Mouse (Mus musculus) midbrain, embryonic 13.5 days (tissue): ENCODE data around the gene Bhlha15. TPM values are rescaled to one million over a fixed set of nuclear protein-coding genes. Genes with fewer than 3 reads are reported as not detected.

ENCODE experiments used
- ATAC-seq: fragments of 200-750 bp; cut with Nextera tagmentation; 2 replicates; pipeline ENCODE4 v1.8.0; 2017; ENCODE audit warnings: mild to moderate bottlenecking, moderate TSS enrichment, moderate library complexity
- H3K27ac ChIP-seq: fragments of 300-500 bp; sonication (generic); 2 replicates; pipeline ENCODE4 v1.5.1; 2015; ENCODE audit warnings: inconsistent platforms, mild to moderate bottlenecking, moderate library complexity
- H3K27me3 ChIP-seq: fragments of 300-500 bp; sonication (generic); 2 replicates; pipeline ENCODE4 v1.6.1; 2015; ENCODE audit warnings: mild to moderate bottlenecking, inconsistent platforms
- H3K36me3 ChIP-seq: fragments of 300-500 bp; sonication (generic); 2 replicates; pipeline ENCODE4 v1.6.1; 2015; ENCODE audit warnings: mild to moderate bottlenecking, inconsistent platforms
- H3K4me1 ChIP-seq: fragments of 300-500 bp; sonication (generic); replicated peaks from 2 replicates; pipeline ENCODE4 v1.6.1; 2015; ENCODE audit warnings: inconsistent platforms
- H3K4me2 ChIP-seq: fragments of 300-500 bp; sonication (generic); replicated peaks from 2 replicates; pipeline ENCODE4 v1.6.1; 2015; ENCODE audit warnings: moderate library complexity, mild to moderate bottlenecking, inconsistent platforms
- H3K4me3 ChIP-seq: fragments of 300-500 bp; sonication (generic); replicated peaks from 2 replicates; pipeline ENCODE4 v1.5.1; 2015; ENCODE audit warnings: mild to moderate bottlenecking, inconsistent platforms
- H3K9ac ChIP-seq: fragments of 300-500 bp; sonication (generic); replicated peaks from 2 replicates; pipeline ENCODE4 v1.6.1; 2015; ENCODE audit warnings: mild to moderate bottlenecking, inconsistent platforms
- H3K9me3 ChIP-seq: fragments of 300-500 bp; sonication (generic); 2 replicates; pipeline ENCODE4 v1.6.1; 2016; ENCODE audit warnings: mild to moderate bottlenecking, inconsistent platforms
- whole genome bisulfite sequencing: fragments of 180-500 bp; shearing (Covaris S2); methylation state at CpG from one replicate; pipeline ENCODE4 v1.1.7; 2015; 5-methylcytosine and 5-hydroxymethylcytosine counted together
- polyA plus RNA-seq: library from polyadenylated mRNA; unstranded; fragments of >200 nt; fragmentation: Nextera tagmentation; extraction: Ambion mirVana; gene quantifications from 2 replicates; pipeline ENCODE4 v1.2.1, GENCODE M21; 2015

The Bhlha15 gene
- polyA plus RNA-seq, 1 experiment from 2014 or later, result 0.13 TPM

DNA sequence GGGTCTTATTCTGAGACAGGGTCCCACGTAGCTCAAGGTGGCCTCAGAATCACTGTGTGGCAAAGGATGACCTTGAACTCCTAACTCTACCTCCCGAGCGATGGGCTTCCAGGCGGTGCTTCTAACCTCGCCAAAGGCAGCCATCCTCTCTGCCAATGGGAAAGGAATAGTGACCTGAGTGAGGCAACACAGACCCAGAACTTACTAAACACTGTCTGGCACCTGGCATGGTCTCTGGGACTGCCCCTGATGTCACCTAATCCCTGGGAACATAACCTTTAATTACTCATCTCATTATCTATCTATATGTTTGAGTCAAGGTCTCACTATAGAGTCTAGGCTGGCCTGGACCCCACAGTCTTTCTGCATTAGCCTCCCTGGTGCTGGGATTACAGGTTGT, 29.9 kb downstream of the Bhlha15 start:
- ATAC-seq, result no peak
- Histone ChIP-seq H3K36me3 (peaks cover 32% of the 10 kb centered on the region), H3K27me3 (no peaks in the 10 kb centered on the region), H3K4me3 (no peak overlapping the region), H3K4me2 (no peak overlapping the region), H3K27ac (no peak overlapping the region), H3K9ac (no peak overlapping the region), H3K9me3 (no peaks in the 10 kb centered on the region), H3K4me1 (peaks cover 34% of the 10 kb centered on the region)
- 90% methylated on average over 5 of the region's 5 CpGs for WGBS

DNA sequence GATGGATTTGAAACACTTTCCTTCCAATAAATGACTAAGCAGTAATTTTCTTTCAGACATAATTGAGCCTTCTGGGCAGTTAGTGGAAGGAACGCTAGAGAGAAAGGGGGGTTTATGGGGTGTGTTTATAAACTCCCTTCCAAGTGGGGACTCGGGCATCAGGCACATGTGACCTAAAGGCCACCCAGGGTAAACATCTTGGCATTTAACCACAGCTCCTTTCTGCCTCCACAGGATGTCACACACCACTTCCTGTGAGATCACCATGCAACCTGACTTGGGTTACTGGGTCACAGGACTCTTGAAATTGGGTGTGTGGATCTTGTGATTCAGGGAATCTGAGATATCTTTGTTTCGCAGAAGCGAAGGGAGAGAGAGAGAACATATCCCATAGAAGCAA, 31.2 kb downstream of the Bhlha15 start:
- peaks cover 34% of the 10 kb centered on the region for H3K4me1 ChIP-seq
- peaks cover 19% of the 10 kb centered on the region for H3K36me3 ChIP-seq
- H3K9ac ChIP-seq, result no peak overlapping the region
- no peaks in the 10 kb centered on the region for H3K9me3 ChIP-seq
- H3K4me2 ChIP-seq, result no peak overlapping the region
- no peak for ATAC-seq
- no peak overlapping the region for H3K4me3 ChIP-seq
- no peak overlapping the region for H3K27ac ChIP-seq
- H3K27me3 ChIP-seq, result no peaks in the 10 kb centered on the region
- WGBS, result 83% methylated on average over 4 of the region's 4 CpGs

DNA sequence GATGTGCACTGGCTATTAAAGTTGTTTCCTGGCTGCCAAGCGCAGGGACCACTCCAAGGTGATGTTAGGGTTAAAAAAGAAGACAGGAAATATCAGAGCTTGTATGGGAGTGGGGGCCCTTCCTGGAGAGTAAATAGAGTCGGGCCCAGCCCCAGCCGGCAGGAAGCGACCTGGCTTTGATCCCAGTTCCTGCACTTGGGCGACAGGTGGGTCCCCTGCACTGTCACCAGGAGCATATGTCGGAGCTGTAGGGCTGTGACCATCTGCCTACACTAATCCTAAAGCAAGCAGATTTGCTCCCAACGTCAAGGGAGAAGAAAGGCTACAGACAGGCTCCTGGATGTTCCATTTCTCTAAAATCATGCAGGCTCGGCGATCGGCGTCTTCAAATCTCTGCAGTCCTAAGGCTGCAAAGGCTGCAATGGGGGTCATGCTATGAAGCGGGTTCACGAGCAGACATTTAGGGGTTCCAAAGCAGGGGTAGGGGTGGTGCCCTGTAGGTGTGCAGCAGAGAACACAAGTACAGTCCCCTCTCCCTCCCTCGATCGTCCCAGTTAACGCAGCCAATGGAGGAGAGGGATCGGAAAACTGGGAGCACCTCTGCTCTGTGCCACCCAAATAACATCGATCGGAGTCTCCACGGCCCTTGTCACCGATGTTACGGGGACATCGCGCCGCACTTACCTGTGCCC, 32.9 kb downstream of the Bhlha15 start:
- H3K36me3 ChIP-seq, result peaks cover 5% of the 10 kb centered on the region; the same call in 1 of the 2 replicates
- peak overlapping the region; percentile 72 for H3K27ac ChIP-seq
- H3K4me3 ChIP-seq, result peak overlapping the region; percentile 82
- peak overlapping the region; percentile 86 for H3K9ac ChIP-seq
- ATAC-seq, result peak; percentile 88
- H3K4me2 ChIP-seq, result peak overlapping the region; percentile 89
- H3K9me3 ChIP-seq, result no peaks in the 10 kb centered on the region
- H3K27me3 ChIP-seq, result no peaks in the 10 kb centered on the region
- H3K4me1 ChIP-seq, result peaks cover 34% of the 10 kb centered on the region
- WGBS, result 3% methylated on average over 25 of the region's 25 CpGs

DNA sequence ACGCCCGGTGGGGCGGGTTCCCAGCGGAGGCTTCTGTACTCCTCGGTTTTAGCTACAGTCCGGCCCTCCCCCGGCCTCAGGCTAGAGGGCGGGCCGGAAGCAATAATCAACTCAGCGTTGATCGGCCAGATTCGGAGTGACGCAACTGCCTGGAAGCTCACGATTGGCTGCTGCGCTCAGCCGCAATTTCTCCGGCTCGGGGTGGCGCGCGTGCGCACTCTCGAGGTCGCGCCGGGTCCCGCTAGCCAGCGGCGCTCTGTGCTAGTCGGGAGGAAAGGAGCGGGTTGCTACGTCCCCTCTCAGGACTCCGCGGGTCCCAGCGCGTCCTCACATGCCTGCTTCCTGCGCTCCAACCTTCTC, 33.4 kb downstream of the Bhlha15 start, which contains the start of gene Tecpr1:
TSS of gene Tecpr1 (minus strand) at position 113 of the 360 bp plus-strand sequence.
- WGBS, result 1% methylated on average over 37 of the region's 37 CpGs
- peak within 1 kb of the TSS; percentile 82 for H3K4me3 ChIP-seq
- ATAC-seq, result peak; percentile 98

DNA sequence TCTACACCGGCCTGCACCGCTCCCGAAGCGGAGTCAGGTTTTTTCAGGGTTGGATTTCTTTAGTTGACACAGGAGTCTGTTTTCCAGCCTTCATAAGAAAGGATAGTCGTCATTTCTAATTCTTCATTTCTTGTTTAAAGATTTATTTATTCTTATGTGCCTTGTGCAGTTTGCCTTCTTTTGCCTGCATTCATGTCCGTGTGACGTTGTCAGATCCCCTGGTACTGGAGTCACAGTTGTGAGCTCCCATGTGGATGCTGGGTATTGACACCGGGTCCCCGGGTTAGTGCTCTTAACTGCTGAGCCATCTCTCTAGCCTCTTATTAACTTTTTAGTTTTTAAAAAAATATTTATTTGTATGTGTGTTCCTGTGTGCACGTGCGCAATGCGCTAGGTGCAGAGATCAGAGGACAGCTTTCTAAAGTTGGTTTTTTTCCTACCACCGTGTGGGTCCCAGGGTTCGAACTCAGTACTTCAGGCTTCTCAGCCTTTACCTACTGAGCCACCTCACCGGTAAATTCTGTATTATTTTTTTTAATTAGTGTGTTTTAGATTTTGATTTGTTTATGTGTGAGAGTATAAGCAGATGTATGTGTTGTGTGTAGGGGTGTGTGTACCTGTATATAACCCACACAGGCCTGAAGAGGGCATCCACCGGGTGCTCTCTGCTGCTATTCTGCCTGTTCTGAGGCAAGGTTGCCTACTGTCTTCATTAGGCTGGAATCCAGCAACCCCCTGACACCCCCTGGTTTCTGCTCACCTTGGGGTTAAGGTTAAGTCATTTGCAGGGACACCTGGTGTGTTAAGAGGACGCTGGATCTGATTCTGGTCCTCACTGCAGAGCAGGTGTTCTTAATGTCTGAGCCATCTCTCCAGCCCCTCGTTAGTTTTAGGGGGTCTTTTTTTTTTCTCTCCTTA, 34.1 kb downstream of the Bhlha15 start:
- peak overlapping the region; percentile 89 for H3K4me2 ChIP-seq
- 27% methylated on average over 18 of the region's 18 CpGs for WGBS
- peak overlapping the region; percentile 82 for H3K4me3 ChIP-seq
- no peaks in the 10 kb centered on the region for H3K9me3 ChIP-seq
- peak; percentile 31 for ATAC-seq
- H3K27me3 ChIP-seq, result no peaks in the 10 kb centered on the region
- peak overlapping the region; percentile 84 for H3K27ac ChIP-seq
- no peaks in the 10 kb centered on the region for H3K36me3 ChIP-seq
- H3K4me1 ChIP-seq, result peaks cover 34% of the 10 kb centered on the region
- peak overlapping the region; percentile 78 for H3K9ac ChIP-seq

More for the DNA sequence above, 33.4 kb downstream of the Bhlha15 start, which contains the start of gene Tecpr1:
- Histone ChIP-seq H3K27ac (peak within 1 kb of the TSS; percentile 84), H3K9me3 (no peaks in the 10 kb centered on the region), H3K4me2 (peak within 1 kb of the TSS; percentile 89), H3K4me1 (peaks cover 34% of the 10 kb centered on the region), H3K27me3 (no peaks in the 10 kb centered on the region), H3K36me3 (0 out of 2 replicates have a peak, but pooled peaks cover under 1% of the 10 kb centered on the region), H3K9ac (peak within 1 kb of the TSS; percentile 86)

DNA sequence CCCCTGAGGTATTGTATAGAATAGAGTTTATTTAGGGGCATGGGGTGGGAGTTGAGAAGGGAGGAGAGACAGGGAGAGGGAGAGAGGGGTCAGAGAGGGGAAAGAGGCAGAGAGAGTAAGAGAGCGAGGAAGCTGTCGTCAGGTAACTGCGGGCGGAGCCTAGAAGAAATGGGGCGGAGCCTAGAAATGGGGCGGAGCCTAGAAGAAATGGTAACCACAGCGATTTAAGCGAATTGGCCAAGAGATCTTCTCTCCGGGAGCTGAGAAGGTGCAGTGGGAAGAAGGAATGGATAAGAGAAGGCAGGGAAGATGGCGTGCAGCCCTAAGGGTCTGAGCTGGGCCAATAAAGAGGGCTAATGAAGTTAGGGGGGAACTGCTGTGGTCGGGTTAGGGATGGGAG, 36.1 kb downstream of the Bhlha15 start:
- H3K9me3 ChIP-seq, result no peaks in the 10 kb centered on the region
- H3K9ac ChIP-seq, result no peak overlapping the region
- H3K4me3 ChIP-seq, result no peak overlapping the region
- no peak overlapping the region for H3K4me2 ChIP-seq
- no peak for ATAC-seq
- H3K4me1 ChIP-seq, result peaks cover 25% of the 10 kb centered on the region
- WGBS, result 32% methylated on average over 11 of the region's 11 CpGs
- no peaks in the 10 kb centered on the region for H3K36me3 ChIP-seq
- H3K27ac ChIP-seq, result no peak overlapping the region
- no peaks in the 10 kb centered on the region for H3K27me3 ChIP-seq

GRCm38 (mm10) chr5:144230216-144230615, 40.1 kb downstream of the Bhlha15 start:
- Histone ChIP-seq H3K9me3 (no peaks in the 10 kb centered on the region), H3K9ac (no peak overlapping the region), H3K4me2 (no peak overlapping the region), H3K36me3 (no peaks in the 10 kb centered on the region), H3K27me3 (no peaks in the 10 kb centered on the region), H3K4me1 (no peaks in the 10 kb centered on the region), H3K27ac (no peak overlapping the region), H3K4me3 (no peak overlapping the region)
- no peak for ATAC-seq
- WGBS, result 90% methylated on average over 7 of the region's 7 CpGs

DNA sequence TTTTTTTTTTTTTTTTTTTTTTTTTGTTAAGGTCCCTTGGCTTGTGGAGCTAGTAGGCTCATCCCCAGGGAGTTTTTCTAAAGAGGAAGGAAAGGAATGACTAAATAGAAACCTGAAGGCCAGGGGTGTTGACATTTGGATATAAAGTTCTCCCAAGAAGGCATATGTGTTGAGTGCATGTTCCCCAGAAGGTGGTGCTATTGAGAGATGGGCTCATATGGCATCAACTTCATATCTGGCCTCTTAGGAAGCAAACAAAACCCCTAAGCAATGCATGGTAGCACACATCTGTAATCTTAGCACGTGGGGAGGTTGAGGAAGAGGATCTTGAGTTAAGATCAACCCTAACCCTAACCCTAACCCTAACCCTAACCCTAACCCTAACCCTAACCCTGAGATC, 41.3 kb downstream of the Bhlha15 start:
- no peaks in the 10 kb centered on the region for H3K9me3 ChIP-seq
- ATAC-seq, result no peak
- H3K36me3 ChIP-seq, result no peaks in the 10 kb centered on the region
- H3K4me1 ChIP-seq, result no peaks in the 10 kb centered on the region
- no peaks in the 10 kb centered on the region for H3K27me3 ChIP-seq
- no peak overlapping the region for H3K4me3 ChIP-seq
- WGBS, result 71% methylated on average over 1 of the region's 1 CpGs
- no peak overlapping the region for H3K9ac ChIP-seq
- H3K4me2 ChIP-seq, result no peak overlapping the region
- no peak overlapping the region for H3K27ac ChIP-seq

DNA sequence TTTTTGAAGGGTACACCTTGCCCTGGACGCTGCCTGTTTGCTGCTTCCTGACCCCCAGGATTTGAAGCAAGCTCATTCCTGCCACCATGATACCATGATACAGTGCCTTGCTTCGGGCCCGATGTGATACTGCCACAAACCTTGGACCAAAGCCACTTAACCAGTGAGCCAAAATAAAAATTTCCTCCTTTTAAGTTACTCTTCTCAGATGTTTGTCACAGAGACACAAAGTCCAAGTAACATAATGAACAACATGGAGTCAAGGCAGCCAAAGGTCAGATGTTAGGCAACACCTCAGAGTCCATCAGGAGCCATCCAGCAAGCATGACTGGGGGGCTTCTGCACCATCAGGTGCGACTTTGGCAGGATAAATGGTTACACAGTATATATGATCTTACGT, 42.4 kb downstream of the Bhlha15 start:
- H3K4me2 ChIP-seq, result no peak overlapping the region
- no peak overlapping the region for H3K9ac ChIP-seq
- H3K4me1 ChIP-seq, result no peaks in the 10 kb centered on the region
- no peak overlapping the region for H3K4me3 ChIP-seq
- no peaks in the 10 kb centered on the region for H3K27me3 ChIP-seq
- no peak overlapping the region for H3K27ac ChIP-seq
- H3K36me3 ChIP-seq, result no peaks in the 10 kb centered on the region
- no peaks in the 10 kb centered on the region for H3K9me3 ChIP-seq
- 88% methylated on average over 5 of the region's 5 CpGs for WGBS
- no peak for ATAC-seq

DNA sequence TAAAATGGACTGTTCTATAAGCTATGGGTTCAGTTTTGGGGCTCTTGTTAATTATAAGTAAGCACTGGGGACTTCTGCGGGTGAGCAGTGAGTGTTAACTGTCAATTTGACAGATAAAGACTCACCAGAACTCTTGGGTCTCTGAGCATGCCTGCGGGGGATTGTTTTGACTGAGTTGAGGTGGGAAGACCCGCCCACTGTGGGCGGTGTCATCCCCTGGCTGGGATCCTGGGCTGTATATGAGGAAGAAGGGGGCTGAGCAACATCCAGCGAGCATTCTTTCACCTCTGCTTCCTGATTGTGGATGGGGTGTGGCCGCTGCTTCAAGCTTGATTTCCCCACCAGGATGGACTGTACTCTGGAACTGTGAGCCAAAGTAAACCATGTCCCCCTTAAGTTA, 44.1 kb downstream of the Bhlha15 start:
- no peaks in the 10 kb centered on the region for H3K36me3 ChIP-seq
- no peak for ATAC-seq
- H3K27ac ChIP-seq, result no peak overlapping the region
- H3K9ac ChIP-seq, result no peak overlapping the region
- H3K4me2 ChIP-seq, result no peak overlapping the region
- 78% methylated on average over 6 of the region's 6 CpGs for WGBS
- no peak overlapping the region for H3K4me3 ChIP-seq
- H3K27me3 ChIP-seq, result no peaks in the 10 kb centered on the region
- no peaks in the 10 kb centered on the region for H3K4me1 ChIP-seq
- H3K9me3 ChIP-seq, result no peaks in the 10 kb centered on the region

DNA sequence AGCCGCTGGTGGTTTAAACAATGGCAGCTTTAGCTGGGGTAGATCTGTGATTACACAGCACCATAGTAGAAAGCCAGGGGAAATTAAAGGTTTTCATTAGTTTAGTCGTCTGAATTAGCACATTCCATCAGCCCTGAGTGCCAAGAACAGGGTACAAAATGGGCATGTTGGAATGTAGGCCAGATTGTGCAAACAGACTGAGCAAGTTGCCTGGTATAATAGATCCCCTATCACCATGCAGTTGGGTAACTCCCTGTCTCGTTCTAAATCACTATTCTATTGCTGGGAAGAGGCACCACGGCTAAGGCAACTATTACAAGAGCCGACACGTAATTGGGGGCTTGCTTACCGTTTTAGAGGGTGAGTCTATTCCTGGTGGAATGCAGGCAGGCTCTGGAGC, 44.6 kb downstream of the Bhlha15 start:
- no peaks in the 10 kb centered on the region for H3K4me1 ChIP-seq
- H3K27ac ChIP-seq, result no peak overlapping the region
- H3K27me3 ChIP-seq, result no peaks in the 10 kb centered on the region
- H3K4me3 ChIP-seq, result no peak overlapping the region
- ATAC-seq, result no peak
- no peak overlapping the region for H3K4me2 ChIP-seq
- no peak overlapping the region for H3K9ac ChIP-seq
- no peaks in the 10 kb centered on the region for H3K9me3 ChIP-seq
- H3K36me3 ChIP-seq, result no peaks in the 10 kb centered on the region
- WGBS, result 85% methylated on average over 7 of the region's 7 CpGs

DNA sequence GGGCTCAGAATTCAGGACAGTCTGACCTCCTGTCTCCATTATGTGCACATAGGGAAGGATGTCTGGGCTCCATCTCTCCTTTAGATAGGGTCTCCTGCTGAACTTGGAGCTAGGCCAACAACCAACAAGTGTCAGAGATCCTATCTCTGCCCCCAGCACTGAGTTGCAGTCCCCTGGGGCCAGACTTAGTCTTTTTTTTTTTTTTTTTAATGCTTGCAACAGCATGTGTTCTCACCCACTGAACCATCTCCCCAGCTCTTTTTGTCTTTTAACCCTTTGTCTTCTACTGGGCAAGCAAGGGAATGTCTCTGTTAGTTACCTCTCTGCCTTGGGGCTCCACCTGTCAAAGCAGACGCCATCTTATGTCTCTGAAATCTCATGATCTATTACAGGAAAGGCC, 48.9 kb downstream of the Bhlha15 start:
- Histone ChIP-seq H3K36me3 (no peaks in the 10 kb centered on the region), H3K9me3 (no peaks in the 10 kb centered on the region), H3K27ac (no peak overlapping the region), H3K9ac (no peak overlapping the region), H3K4me3 (no peak overlapping the region), H3K4me1 (no peaks in the 10 kb centered on the region), H3K4me2 (no peak overlapping the region), H3K27me3 (no peaks in the 10 kb centered on the region)
- ATAC-seq, result no peak
- WGBS, result 83% methylated on average over 1 of the region's 1 CpGs
